Mouse (Mus musculus): ENCODE measurements around the gene Fam163b.

DNA sequence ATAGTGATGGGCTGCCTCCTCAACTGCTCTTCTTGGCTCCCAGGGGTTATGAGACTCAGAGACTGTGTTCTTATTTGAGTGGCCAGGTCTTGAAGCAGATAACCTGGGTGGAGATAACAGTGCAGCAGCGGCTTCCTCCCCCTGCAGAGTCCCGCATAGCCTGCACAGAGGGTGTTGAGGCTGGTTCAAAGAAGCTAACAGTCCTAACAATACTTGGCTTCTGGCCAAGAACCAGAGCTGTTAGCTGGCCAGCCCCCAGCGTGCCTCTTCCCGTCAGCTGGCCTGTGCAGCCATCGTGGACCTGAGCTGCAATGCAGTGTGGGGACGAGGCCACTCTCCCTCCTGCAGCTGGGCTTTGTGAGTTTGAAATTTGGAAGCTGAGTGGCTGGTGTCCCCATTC lies 44.5 kb downstream of the Fam163b start:
- no peak for TF ChIP-seq CHD2 (IDR thresholded peaks at IDR 0.05; ENCODE audit: low read length)
- no peak for TF ChIP-seq HCFC1 (IDR thresholded peaks at IDR 0.05; ENCODE audit: low read depth, low read length)
- no peak for TF ChIP-seq MAZ (IDR thresholded peaks at IDR 0.05; ENCODE audit: low read depth, low read length)
- no peak for TF ChIP-seq CTCF (IDR thresholded peaks at IDR 0.05 in 2 of 3, conservative IDR thresholded peaks at IDR 0.05 in 1 of 3; ENCODE audit: control insufficient read depth in 1 of 3, insufficient read depth in 1 of 3, low read depth in 2 of 3, low read length in 3 of 3, poor library complexity in 1 of 3, severe bottlenecking in 1 of 3)
- TF ChIP-seq GATA1 (IDR thresholded peaks at IDR 0.05; ENCODE audit: low read depth, low read length): no peak
- no peak for TF ChIP-seq TCF12 (IDR thresholded peaks at IDR 0.05; ENCODE audit: low read depth, low read length)
- no peak for TF ChIP-seq ETS1 (IDR thresholded peaks at IDR 0.05; ENCODE audit: low read depth, low read length)
- no peak for TF ChIP-seq MAFK (IDR thresholded peaks at IDR 0.05; ENCODE audit: borderline replicate concordance, low read depth, low read length)
- TF ChIP-seq E2F4 (IDR thresholded peaks at IDR 0.05; ENCODE audit: borderline replicate concordance, low read depth, low read length): no peak
- no peak for TF ChIP-seq ZNF384 (IDR thresholded peaks at IDR 0.05; ENCODE audit: low read depth, low read length)
- no peak for TF ChIP-seq CHD1 (IDR thresholded peaks at IDR 0.05; ENCODE audit: low read depth, low read length)

Data from MEL (cell line).